Mouse (Mus musculus): Measurements from ENCODE around the gene Kcne2.
A peak's percentile ranks its signal among the peaks of the same experiment; 100 is the strongest.

The Kcne2 gene

GRCm38 (mm10) chr16:92292101-92292500 lies at the start of gene Kcne2:
Gene Kcne2 (plus strand): TSS chr16:92292389.
- DNase-seq (ENCODE audit: low read depth in 1 of 2, low spot score in 2 of 2) = no peak

DNA sequence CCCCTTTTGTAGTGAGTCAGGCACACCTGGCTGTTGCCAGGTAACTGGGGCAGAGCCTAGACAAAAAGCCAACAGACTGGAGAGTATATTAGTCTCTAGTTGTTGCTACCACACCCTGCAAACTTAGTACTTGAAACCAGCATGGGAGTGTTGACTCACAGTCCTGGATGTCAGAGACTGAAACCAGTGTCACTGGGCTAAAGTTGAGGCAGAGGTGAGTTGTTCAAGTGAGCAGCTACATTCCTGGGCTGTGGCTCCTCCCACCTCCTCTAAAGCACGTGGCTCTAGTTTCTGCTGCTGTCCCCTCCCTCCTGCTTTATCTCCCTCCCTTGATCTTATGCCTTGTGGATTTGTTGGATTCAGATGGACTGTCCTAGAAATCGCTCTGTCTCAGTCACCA lies 46.3 kb upstream of the Kcne2 start:
- DNase-seq (ENCODE audit: low read depth in 1 of 2, low spot score in 2 of 2) = no peak

DNA sequence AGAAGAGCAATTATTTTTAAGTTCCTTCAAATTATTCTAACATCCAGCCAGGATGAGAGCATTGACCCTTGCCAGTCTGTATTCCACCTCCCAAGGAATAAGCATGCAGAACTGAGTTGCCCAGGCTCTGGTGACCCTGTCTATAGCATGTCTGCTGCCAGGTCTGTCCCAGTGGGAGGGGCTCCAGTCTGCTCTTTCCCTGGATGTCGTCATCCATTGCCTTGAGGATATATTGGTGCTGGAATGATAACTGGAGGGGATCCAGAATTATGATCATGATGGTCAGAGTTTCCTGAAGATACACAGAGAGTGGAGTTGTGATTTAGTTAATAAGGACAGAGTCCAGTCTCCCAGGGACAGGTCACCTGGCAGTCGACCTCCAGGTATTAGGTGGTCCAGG lies 45.2 kb upstream of the Kcne2 start:
- DNase-seq (ENCODE audit: low read depth in 1 of 2, low spot score in 2 of 2) = no peak

DNA sequence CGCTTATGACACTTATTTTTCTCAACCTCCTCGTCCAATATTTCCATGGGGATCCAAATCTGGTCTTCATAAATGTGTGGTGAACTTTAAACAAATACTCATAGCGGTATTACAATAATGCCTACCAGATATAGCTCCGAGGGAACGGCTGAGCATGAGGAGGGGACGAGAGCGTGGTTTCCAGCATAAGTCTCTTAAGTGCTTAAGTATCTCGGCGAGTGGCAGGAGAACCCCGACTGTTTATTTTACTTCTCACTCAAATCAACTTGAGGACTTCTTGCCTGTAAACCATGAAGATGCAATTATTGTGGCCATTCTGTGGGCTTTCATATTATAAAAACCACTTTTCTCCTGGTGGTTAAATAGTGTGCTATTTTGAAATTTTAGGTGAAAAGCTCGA lies 44.5 kb upstream of the Kcne2 start:
- DNase-seq (ENCODE audit: low read depth in 1 of 2, low spot score in 2 of 2) = no peak

DNA sequence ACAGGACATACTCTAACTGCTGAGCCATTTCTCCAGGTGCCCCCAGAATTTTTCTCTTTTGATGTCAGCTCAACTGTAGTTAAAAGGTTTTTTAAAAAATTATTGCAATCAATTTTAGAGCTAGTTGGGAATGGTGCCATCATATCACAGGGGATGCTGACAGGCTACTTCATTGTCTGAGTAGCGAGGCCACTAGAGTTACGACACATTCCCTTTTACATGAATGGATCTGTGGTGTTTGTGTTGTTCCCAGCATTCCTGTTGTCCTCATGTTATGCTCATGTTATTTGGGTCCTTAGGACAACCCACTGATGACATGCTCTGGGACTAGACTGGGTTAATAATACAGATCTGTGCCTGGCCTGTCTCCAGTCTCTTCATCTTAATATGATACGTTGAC lies 42.5 kb upstream of the Kcne2 start:
- no peak for DNase-seq (ENCODE audit: low read depth in 1 of 2, low spot score in 2 of 2)

DNA sequence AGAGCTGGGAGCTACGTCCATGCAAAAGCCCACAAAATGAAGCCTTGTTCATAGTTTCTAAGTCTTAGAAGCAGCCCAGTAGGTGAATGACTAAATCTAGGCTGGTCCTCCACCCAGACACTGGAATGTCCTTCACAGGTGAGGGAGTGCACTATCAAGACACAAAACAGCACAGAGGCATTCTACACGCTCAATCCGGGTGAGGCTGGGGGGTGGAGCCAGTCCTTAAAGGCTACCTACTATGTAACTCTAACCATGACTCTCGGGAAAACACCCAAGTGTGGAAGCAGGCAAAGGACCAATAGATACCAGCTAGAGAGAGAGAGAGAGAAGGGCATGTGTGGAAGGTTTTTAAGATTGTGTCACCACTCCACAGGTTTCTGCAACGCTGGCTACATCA lies 41.7 kb upstream of the Kcne2 start:
- no peak for DNase-seq (ENCODE audit: low read depth in 1 of 2, low spot score in 2 of 2)

DNA sequence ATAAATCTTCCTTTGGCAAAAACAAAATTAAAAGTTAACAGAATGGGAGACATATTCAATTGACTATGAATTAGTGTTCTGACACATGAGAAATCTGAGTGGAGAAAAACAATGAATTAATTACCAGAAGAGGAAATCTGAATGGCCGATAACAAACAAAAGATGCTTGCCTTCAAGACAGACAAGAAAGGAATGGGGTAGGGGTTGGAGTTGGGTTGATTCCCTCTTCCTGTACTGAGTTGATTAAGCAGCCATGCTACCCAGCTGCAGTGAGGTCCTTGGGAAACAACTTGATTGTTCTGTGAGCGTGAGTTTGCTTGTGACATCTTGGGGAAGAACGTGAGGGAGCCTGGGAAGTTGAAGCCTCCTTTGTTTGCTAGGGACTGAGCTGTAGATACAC lies 37.9 kb upstream of the Kcne2 start:
- DNase-seq (ENCODE audit: low read depth in 1 of 2, low spot score in 2 of 2) = no peak

GRCm38 (mm10) chr16:92267861-92268260 lies 24.3 kb upstream of the Kcne2 start:
- DNase-seq (ENCODE audit: low read depth in 1 of 2, low spot score in 2 of 2) = no peak

- DNase-seq (ENCODE audit: low read depth in 1 of 2, low spot score in 2 of 2) = no peak
Measured at GRCm38 (mm10) chr16:92274516-92274915, 17.7 kb upstream of the Kcne2 start.

GRCm38 (mm10) chr16:92275526-92275925 lies 16.7 kb upstream of the Kcne2 start:
- no peak for DNase-seq (ENCODE audit: low read depth in 1 of 2, low spot score in 2 of 2)

- DNase-seq (ENCODE audit: low read depth in 1 of 2, low spot score in 2 of 2) = no peak
Measured at GRCm38 (mm10) chr16:92282671-92283070, 9.5 kb upstream of the Kcne2 start.

DNA sequence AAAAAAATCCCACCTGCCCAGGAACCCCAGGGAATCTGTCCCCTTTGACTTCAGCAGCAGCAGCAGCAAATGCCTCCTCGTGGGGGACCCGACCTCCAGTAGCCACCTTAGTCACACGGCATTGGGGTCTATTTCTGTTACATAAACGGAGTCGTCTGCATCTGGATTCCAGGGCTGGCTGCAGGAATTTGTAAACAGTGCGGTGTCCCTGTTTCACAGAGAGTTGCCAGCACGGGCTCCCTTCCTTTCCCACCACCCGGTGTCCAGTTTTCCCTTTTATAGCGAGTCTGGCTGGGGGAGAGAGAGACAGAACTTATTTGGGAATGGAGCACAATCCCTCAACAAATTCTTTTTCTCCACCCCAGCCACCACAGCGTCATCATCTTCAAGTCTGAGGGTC lies 7.1 kb upstream of the Kcne2 start:
- DNase-seq (ENCODE audit: low read depth in 1 of 2, low spot score in 2 of 2) = no peak

- peak; percentile 11 to 55 for DNase-seq (ENCODE audit: low read depth in 1 of 2, low spot score in 2 of 2)
Measured at GRCm38 (mm10) chr16:92286609-92287008, 5.6 kb upstream of the Kcne2 start.

DNA sequence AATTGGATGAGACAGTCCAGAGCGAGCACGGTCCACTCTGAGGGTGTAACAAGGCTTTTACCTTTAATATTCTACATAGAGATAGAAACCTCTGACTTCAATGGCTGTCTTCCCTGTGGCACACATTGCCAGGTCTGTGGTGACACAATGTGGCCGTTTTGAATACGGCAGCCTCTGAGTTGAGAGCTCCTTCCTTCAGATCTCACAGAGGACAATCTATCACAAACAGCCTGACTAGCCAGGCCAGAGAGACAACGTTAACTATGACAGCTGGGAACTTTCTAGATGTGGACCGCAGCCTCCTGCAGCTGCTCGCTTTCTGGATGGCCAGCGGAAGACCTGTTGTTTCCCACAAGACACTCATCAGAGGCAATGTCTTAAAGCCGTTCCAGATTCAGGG lies 3.4 kb upstream of the Kcne2 start:
- DNase-seq (ENCODE audit: low read depth in 1 of 2, low spot score in 2 of 2) = no peak

DNA sequence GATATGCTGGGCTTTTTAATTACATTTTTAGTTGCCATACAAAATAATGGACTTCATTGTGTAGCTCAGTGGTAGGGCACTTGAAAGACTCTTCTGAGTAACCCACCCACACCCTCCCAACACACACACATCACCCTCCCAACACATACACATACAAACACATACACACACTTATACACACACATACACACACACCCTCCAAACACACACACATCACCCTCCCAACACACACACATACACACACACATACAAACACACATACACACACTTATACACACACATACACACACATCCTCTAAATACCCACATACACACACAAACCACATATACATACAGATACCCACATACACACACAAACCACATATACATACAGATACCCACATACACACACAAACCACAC lies 2.1 kb upstream of the Kcne2 start:
- DNase-seq (ENCODE audit: low read depth in 1 of 2, low spot score in 2 of 2) = no peak

- no peak for DNase-seq (ENCODE audit: low read depth in 1 of 2, low spot score in 2 of 2)
Measured at GRCm38 (mm10) chr16:92294267-92294970, 2.2 kb downstream of the Kcne2 start.

DNA sequence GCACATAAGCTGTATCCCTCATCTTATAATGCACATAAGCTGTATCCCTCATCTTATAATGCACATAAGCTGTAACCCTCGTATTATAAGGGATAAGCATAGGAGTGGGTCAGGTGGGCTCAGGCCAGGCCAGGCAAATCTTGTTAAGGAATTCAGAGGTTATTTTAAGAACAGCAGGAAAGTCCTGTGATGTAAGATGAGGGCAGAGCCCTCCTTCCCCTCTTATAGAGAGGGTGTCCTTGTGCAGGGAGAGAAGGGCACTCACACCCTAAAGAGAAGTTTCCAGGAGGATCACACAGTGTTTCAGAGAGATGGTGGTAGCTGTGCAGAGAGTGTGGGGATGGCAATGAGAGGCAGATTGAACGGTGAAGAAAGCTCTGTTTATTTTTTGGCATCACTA lies 3.1 kb downstream of the Kcne2 start:
- DNase-seq (ENCODE audit: low read depth in 1 of 2, low spot score in 2 of 2) = no peak

DNA sequence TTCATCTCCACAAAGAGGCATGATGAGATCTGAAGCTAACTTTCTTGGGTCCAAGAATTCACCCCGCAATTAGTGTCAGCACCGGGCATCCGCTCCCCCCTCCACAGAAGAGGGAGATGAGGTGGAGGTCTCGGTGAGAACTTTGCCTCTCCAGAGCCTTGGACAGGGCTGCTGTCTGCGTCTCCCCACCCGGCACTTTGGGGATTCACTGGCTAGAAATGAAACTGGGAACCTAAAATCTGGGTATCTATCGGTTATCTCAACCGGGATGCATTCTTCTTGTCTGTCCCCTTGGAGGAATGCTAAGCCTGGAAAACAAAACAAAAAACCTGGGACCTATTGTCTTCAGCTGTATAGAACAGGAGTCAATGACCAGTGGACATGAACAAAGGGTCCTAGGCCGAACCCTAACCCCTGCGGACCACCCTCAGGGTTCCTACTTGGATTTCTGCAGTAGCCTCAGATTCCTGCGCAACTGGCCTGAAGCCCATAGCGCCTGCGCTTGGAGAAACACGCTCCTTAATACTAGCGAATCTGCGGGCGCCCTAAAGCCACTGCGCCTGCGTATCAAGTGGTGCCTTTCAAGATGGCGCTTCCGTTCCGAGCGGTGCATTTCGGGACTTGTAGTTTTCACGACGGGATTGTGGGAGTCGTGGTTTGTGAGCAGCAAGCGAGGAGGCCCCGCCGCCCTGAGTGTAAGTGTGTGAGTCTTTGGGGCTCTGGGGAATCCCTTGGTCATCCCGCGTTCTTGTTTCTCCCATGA lies 8.6 kb downstream of the Kcne2 start, which contains the start of gene Smim11:
Gene Smim11 (plus strand): TSS at position 638 of the 763 bp plus-strand sequence.
- peak; percentile 58 to 75 for DNase-seq (ENCODE audit: low read depth in 1 of 2, low spot score in 2 of 2)

DNA sequence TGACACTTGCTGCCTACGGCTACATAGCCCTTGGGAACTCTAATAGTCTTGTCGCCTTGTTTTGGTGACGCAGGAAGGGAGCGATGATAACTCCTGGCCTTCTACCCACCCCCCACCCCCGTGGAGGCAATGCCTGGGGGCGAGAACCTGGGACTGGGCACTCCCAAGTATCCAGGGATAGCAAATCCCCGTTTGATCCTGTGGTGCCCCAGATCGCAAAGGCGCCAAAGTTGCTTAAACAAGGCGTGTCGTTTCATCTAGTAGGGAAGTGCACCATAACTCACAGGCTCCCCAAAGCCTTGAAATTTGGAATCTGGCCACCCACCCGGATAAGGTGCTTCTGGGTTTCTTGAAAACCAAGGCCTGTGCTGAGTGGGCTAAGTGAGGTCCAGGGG lies 9.2 kb downstream of the Kcne2 start:
- DNase-seq (ENCODE audit: low read depth in 1 of 2, low spot score in 2 of 2) = peak in 1 of 2 experiments; percentile 1

DNA sequence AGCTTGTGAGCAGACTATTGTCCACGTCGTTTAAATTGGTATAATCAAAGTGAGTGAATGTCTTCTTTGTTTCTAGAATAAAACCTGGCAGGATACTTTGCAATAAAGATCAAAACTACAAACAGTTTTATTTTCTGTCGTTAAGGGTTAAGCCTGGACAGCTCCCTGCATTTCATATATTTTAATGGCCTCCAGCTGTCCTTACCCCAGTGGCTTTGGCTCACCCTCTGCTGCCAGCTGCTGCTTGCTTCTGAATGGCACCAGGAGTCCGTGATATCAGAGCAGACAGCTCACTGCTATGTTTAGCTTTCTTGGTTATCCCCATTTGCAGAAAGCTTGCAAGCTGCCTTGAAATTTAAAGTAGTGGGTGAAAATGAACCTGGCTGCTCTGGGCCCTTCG lies 9.8 kb downstream of the Kcne2 start:
- DNase-seq (ENCODE audit: low read depth in 1 of 2, low spot score in 2 of 2) = no peak

DNA sequence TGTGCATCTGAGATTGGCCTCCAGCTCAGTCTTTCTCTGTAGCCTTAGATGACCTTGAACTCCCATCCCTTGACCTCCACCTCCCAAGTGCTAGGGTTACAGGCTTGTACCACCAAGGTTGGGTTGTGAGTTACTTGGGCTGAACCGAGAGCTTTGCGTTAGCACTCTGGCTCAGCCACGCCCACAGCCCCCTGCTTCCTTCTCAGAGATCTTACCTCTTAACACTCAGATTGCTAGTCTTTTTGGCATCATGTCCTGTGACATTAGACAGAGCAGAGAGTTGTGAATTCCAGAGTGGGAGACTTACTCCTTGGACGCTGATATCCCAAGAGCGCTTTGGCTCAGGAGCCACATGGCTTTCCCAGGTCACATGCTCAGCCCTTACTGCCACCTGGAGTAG lies 10.3 kb downstream of the Kcne2 start:
- DNase-seq (ENCODE audit: low read depth in 1 of 2, low spot score in 2 of 2) = no peak

DNA sequence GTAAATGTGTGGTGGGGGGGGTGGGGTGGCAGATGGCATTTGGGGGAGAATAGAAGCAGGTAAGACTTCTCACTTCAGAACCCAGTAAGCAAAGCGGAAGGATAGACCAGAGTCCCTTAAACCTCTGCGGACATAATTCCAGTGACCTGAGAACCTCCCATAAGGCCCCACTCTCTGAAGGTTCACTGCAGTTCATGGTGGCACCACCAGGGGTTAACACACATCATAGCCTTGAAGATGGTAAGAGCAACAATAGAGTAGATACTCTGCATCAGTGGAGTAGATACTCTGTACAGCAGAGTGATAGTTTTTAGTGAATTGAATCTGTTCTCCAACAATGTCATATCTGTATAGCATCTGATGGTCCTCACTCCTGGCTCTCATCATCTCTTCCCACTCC lies 13.3 kb downstream of the Kcne2 start:
- no peak for DNase-seq (ENCODE audit: low read depth in 1 of 2, low spot score in 2 of 2)

DNA sequence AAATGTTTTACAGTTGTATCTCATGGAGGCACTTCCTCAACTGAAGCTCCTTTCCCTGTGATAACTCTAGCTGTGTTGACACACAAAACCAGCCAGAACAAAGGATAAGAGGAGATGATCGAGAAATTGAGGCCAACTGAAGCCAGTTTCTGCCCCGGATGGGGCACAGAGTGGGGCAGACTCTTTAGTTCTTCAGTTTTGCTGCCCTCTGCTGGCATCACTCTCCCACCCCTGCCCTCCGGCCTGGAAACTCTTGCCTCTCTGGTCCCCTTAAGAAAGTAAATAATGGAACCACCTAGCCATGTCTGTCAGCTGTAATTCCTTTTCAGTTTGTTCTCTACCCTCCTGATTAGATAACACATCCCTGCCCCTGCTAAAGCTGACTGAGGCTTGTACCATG lies 15.8 kb downstream of the Kcne2 start:
- no peak for DNase-seq (ENCODE audit: low read depth in 1 of 2, low spot score in 2 of 2)

Measured in monocyte, adult 2 months (primary cell).